Mouse (Mus musculus): ENCODE results near the gene Gnai3.

Gnai3 gene

DNA sequence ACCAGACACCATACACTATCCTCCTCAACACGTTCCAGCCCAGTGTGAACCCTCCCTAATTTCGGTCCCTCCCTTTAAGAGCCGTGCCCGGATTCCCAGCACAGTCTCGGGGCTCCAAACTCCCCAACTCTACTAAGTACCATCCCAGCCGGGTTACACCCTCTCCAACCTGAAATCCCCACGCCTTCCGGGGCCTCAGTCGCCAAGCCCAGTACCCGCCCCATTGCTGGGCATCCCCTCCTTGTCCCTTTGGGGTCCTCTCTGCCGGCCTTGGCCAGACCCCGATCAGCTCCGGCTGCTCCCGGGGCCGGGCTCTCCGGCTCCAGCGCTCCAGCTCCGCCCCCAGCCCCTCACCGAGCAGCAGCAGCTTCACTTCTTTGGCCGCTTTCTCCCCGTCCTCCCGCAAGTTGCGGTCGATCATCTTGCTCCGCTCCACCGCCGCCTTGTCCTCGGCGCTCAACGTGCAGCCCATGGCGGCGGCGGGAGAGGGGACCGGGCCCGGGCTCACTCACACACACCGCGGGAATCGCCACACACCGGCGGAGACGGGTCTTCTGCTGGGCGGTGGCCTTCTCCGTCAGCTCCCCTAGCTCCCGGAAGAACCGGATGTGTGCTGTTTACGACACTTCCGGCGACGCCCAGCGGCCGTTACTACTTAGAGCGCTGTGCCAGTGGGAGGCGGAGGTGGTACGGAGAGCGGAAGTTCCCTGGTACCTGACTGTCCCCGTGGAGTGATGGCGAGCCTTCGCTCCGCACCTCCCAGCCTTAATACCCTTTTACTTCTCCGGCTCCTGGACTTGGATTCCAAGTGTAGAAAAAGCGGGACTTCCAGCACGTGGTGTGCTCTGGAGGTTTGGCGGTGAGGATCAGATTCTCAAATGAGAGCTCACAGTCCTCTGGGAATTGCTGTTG is at the start of gene Gnai3:
Gnai3 (minus strand) TSS at position 613 of the 912 bp plus-strand sequence.
- DNase-seq = peak; percentile 94

DNA sequence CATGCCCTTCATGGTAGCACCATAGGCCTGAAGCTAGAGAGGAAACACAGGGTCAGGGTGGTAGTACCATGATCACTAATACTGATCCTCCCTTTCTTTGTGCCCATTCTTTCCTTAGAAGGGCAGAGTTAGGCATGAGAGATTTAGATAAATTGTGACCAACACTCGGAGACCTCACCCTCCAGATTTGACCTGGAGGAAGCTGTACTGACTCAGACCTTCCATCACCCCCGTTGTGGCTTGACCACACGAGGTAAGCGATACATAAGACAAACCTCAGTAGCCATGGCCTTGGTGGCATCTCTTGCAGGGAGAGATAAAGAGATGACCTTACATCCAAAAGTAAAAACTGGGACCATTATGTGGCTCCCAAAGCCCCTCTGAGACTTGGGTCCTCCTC is 49.3 kb upstream of the Gnai3 start:
- DNase-seq = no peak

DNA sequence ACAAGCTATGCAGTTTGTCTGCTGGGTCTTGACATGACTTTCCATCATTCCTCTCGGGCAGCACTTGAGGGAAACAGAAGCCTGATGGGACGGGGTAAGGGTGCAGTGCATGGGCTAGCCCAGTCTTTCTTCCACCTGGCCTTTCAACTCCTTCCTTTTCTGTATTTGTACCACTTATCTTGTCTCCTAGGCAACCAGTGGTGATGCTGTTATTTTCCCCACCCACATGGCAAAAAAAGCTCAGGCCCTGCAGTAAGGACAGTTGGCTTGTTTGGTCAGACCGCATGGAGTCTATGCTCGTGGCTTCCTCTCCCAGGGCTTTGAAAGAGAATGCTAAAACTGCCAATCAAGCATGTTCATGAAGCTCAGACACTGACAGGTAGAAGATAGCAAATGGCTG is 47.7 kb upstream of the Gnai3 start:
- DNase-seq = no peak

DNA sequence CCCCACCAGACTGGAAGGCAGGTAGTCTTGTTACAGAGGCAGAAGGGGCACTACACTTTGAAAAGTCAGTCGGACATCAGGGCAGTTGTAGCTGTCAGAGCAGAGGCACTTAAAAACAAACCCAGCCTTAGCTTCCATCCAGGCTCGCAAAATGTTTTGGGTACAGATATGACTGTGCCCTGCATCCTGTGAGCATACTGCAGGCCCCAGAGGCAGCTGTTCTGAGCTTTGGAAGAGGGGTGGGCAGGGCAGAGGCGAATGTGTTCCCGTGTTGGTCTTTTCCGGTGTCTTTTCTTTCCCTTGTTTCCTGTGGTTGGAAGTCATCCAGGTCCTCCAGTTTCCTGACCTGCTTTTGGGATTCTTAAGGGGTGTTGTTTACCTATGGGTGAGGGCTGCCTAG is 44.0 kb upstream of the Gnai3 start:
- no peak for DNase-seq

DNA sequence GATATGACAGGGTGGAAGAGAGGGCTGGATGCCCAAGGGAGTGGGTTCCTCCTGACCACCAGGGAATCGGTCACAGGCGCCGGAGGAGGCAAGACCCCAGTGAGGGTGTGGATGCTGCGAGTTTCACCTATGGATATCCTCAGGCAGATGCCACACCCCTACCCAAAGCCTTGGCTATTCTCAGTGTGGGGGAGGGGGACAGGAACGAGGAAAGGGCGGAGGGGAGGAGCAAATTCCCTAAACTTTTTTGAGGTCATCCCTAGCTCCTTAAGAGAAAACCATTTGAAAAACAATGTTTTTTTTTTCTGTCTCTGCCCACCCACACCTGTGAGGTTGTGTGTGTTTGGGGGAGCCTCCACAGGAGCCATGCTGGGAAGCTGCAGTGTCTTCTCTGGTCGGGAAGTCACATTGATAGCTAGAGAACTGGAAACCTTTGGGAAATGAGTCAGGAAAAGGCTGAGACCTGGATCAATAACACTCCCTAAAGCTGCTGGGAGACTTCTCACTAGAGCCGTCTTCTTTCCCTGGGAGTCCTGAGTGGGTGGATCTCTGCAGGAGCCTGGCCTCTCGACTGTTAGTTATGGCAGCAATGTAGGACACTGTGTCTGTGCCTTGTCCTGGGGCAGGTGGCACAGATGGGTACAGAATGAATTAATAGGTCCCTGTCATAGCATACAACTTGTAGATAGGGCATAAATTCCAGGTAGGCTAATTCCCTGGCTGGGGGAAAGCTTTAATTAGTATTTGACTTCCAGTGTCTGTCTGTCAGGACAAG is 43.0 kb upstream of the Gnai3 start:
- no peak for DNase-seq

DNA sequence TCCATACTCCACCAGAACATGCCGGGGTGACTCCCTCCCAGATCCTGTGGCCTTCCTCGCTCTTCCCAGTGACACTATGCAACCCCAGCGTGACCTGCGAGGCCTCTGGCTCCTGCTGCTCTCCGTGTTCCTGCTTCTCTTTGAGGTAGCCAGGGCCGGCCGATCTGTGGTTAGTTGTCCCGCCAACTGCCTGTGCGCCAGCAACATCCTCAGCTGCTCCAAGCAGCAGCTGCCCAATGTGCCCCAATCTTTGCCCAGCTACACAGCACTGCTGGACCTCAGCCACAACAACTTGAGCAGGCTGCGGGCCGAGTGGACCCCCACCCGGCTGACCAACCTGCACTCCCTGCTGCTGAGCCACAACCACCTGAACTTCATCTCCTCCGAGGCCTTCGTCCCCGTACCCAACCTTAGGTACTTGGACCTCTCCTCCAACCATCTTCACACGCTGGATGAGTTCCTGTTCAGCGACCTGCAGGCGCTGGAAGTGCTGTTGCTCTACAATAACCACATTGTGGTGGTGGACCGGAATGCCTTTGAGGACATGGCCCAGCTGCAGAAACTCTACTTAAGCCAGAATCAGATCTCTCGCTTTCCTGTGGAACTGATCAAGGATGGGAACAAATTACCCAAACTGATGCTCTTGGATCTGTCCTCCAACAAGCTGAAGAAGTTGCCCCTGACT is 41.3 kb upstream of the Gnai3 start:
- no peak for DNase-seq

DNA sequence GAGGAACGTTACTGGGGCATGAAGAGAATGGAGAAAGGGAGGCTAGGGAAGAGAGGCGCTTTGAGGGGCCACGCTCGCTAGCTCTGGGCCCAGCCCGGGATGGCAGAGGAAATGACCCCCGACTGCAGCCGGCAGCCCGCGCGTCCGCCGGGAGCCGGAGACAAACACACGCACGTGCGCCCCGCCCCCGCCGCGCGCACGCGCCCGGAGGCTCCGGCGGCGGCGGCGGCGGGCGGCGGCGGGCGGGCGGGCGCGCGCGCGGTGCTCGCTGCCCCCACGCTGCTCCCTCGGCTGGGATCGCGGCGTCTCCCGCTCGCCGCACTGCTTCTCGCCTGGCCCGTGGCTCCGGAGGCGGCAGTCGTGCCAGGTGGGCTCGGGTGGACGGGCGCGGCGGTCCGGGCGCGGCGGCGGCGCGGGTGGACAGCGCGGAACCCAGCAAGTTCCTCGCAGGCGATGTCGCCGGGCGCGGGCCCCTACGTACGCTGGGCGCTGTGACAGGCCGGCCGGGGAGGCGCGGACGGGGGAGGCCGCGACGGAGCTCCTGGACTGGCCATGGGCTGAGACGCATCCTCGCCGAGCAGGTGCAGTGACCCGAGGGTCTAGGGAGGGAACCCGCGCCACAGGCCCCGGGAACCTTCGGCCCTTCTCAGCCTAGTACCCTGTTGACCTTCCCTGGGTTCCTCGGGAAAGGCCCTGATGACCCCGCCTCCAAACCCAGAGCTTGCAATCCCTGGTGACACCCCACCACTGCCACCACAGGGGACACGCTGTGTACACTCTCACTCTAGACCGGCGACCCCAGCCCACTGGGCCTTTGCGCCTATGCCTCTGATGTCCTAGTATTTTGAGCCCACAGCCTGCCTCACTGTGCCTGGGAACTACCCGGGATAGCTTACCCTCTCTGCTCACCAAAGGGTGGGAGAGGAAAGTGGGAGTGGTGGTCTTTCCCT is 40.4 kb upstream of the Gnai3 start, which contains the start of gene Amigo1:
Amigo1 (plus strand) TSS at position 238 of the 950 bp plus-strand sequence.
- DNase-seq = peak; percentile 79

- DNase-seq = no peak
Measured at GRCm38 (mm10) chr3:108185460-108186097, 39.6 kb upstream of the Gnai3 start.

DNA sequence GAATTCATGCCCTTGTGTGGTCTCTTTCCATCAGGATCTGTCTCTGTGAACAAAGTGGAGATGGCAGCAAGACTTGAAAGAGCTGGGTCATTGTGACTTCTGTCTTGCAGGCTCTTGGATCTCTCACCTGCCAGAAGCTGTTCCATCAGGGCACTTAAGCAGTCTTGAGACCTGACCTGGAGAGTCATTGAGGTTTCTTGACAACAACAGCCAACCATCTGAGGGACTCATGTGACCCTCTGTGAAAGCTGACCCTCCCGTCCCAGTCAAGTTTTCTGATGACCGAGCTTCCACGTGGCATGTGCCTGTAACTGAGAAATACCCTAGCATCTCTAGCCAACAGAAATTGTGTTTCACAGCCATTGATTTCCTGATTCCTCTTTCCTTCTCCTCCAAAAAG is 38.8 kb upstream of the Gnai3 start:
- no peak for DNase-seq

DNA sequence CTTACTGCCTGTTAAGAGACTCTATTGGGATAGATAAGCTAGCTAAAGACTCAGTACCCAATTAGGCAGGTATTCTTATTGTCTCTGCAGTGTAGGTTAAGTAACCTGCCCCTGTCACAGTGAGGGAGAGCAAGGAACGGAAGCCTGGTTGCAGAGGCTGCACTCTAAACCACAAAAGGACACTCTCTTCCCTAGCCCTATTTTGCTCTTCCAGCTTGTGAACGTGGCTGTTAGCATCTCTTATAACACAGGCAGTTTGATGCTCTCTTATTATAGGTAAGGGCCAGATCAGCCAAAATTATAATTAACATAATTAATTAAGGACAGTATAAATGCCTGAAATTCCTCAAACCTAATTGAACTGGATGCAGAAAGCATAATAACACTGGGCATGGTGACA is 34.6 kb upstream of the Gnai3 start:
- DNase-seq = no peak

GRCm38 (mm10) chr3:108178756-108179715 is 33.1 kb upstream of the Gnai3 start:
- peak; percentile 42 for DNase-seq

DNA sequence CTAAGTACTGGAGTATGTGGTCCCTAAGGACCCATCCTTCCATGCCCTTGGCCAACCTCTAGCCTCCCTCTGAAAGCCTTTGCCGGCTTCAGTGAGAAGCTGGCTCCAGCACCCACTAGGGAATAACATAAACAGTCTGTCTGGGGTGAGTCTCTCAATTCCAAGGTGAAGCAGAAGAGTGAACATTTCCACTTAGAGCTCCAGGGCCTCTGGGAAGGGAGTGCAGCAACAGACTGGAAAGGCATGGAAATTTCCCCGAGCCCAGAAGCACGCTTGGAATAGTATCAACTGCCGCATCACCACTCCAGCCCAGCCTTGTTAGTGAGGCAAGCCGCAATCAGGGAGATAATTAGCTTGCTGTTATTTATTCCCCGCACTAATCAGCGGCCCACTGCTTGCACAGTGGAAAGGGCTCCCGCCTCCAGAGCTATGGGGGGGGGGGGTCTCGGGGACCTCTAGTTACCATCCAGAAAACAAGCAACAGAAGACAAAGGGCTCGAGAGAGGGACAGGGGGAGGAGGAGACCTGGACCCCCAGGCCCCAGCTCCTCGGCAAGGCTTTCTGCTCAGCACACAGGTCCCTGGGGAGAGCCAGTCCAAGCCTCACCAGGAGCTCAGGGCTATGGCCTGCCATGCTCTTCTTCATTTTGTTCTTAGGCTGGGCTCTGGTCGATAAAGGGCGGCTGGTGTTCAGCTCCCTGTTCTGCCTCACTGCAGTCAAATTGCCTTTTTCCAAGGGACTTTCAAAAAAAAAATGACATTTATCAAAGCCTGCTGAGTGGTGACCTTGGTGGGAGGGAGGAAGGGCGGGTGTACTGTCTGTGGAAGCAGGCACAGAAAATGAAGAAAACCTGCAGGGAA is 29.0 kb upstream of the Gnai3 start:
- peak; percentile 67 for DNase-seq

DNA sequence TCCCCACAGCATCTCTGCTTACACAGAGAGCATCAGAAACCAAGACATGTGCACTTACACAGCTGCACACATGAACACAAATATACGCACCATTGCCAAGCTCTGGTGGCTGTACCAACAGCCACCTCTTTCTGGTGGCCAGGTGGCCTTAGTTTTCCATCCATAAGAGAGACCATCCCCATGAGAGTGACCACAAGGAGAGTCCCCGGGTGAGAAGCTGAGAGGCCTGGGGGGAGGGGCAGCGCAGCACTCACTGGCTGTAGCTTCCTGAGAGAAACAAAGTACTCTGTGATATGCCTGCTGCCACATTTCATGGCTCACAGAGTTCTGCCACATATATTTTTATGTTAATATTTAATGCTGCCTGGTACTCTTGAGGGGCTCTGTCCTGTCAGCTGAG is 23.3 kb upstream of the Gnai3 start:
- no peak for DNase-seq

DNA sequence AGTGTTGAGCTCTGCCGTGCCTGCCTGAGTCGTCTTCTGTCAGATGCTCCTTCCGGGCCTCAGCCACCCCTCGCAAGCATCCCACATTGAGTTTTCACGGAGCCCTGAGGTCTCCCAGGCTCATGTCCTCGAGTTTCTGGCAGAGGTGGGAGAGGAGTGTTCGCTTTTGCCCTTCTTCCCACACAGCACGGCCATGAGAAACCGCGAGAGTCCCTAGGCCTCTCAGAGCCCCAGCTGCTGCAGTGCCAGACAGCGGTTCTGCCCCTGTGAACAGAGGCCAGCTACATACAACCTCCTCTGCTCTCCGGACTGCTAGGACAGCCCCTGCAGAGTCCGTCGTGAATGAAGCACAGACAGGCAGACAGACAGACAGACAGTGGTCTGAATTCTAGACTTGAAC is 21.6 kb upstream of the Gnai3 start:
- DNase-seq = no peak

DNA sequence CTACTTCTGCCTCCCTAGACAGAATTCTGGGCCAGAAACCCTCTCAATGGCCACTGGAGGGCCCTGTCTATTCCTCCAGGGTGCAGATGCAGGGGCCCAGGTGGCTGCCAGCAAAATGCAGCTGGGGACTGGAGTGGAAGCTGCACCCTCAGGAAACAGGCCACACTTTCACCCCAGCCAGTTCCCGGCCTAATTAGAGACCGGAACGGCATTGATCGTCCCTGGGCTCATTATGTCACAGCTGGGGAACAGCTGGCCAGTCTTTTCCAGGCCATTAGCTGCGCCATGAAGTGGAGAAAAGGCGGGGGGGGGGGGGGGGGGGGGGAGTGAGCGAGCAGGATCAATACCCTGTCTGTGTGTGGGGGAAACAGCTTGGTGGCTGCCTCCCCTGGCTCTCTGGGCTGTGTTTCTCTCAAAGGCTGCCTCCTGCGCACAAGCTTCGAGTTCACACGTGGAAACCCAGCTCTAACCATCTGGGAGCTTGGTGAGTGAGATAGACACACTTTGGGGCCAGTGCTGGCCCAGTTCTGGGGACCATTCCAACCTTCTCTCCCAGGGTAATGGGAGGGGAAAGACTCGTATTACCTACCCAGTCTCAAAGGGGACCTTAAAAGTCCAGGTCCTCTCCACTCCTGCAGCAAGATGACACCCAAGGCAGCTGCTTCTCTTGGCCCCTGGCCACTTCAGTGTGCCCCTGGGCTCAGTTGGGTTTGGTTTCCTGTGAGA is 20.7 kb upstream of the Gnai3 start:
- DNase-seq = peak; percentile 60

GRCm38 (mm10) chr3:108165532-108166315 is 19.8 kb upstream of the Gnai3 start:
- DNase-seq = no peak

DNA sequence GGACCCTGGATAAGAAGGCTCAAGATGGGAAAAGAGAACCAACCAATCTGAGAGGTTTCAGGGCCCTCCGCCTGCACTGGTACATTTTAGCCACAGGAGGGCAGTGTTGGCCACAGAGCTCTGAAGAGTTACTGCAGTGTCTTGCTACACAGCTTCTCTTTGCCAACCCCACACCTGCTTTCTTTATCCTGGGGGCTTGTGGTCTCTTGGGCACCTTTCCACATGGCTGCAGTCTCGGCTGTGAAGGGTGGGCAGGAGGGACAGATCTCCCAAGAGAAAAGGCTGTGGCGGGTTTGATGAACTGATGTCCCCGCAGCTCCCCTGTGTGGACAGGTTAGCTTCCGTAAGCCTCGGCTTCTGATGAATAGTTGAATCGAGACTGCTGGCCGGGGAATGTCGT is 18.9 kb upstream of the Gnai3 start:
- peak; percentile 83 for DNase-seq

DNA sequence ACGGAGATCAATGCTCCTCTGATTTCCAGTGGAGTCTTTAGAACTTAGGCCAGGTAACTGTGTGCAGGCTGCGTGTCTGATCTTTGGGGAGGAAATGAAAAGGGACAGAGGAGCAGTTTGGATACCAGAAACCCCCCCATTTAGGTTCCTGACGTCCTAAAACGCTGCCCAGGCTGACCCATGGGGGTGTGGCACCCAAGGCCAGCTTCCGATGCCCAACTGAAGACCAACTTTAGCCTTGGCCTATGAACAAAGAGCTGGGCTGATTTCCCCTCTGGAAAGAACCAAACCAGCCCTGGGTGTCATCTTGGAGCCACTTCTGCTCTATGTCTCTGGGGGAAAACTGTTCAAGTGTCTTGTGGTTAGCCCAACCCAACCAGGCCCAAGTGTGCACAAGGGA is 18.1 kb upstream of the Gnai3 start:
- no peak for DNase-seq

All from kidney, postnatal 14 days (tissue).